Mouse (Mus musculus) telencephalon, adult 2 months (tissue): ENCODE data around the gene Csrnp2.
A peak's percentile ranks its signal among the peaks of the same experiment; 100 is the strongest.

ENCODE experiments used
- DNase-seq: peaks from one replicate; pipeline ENCODE4 v3.0.0-alpha.2; 2011; ENCODE audit warnings: low read depth, low spot score

The Csrnp2 gene

DNA sequence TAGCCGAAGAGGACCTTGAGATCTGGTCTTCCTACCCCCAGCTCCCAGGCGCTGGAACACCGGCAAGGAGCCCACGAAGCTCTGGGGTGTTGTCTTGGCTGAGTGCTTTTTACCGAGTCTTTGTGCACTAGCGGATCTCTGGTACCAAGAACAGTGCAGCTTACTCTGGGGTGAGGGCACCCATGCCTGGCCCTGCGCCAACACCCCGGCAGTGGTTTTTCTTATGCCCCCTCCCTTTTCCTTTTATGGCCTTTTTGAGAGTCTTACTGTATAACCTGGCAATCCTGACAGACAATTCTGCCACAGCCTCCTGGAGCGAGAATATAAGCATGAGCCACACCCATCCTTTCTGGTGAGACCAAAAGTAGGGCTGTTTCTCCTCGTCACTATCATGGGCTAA, 16.9 kb downstream of the Csrnp2 start:
- no peak for DNase-seq

- no peak for DNase-seq
These were observed 21.3 kb downstream of the Csrnp2 start for GRCm38 (mm10) chr15:100473926-100474503.

DNA sequence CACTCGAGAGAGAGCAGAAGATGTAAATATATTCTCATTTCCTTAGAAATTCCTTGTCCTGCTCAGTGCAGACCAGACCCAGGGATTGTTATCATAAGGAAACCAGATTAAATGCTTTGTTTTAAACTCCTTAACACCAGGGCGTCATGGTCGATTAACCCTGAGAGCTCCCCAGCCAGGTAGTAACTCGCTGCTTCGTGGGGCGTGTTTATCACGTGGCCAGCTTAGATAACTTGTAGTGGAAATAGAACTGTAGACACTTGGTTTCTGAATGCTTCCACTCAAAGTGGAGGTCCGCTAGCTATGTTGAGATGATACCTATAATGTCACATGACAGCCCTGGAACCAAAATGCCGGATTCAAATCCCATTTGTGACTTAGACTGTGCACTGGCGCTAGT, 25.3 kb downstream of the Csrnp2 start:
- DNase-seq: no peak

GRCm38 (mm10) chr15:100469189-100469545, 26.1 kb downstream of the Csrnp2 start:
- no peak for DNase-seq

DNA sequence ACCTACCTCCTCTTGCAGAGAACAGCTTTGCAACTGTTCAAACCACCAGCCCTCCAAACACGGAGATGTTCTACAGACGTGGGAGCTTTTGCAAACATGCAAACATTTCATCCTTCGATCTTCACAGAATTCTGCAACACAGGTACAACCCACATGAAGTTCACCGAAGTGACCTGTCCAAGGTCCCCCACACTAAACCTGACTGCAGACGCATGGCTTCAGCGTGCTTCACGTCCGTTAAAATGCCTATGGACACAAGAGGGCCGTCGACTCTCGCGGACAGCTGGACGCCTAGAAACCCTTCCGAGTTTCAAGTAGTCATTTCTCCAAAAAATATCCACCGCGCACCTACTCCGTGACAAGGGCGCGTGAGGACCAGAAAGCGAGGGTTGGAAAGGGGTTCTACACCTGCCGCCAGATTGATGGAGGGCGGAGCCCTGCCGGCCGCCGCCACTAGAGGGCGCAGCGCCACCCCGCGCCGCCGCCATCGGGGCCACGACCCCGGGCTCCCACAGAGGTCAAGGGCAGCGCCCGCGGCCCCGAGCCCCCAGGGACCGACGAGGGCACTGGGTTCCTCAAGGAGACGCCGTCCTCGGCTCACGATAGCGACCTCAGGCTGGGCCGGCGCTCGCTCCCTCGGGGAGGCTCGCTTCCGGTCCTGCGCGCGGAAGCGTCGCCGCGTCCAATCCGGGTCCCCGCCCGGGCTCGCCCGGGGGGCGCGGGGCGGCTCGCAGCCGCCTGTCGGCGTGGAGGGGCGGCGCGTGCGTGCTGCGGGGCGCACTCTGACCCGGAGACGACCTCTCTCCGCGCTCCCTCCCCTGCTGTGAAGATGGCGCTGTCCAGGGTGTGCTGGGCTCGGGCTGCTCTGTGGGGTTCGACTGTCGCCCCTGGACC, 26.7 kb downstream of the Csrnp2 start, which contains the start of gene Letmd1:
Gene Letmd1, plus strand, starts transcription at position 729 of the 894 bp plus-strand sequence.
- peak; percentile 78 for DNase-seq

- no peak for DNase-seq
These were observed 27.6 kb downstream of the Csrnp2 start for GRCm38 (mm10) chr15:100467738-100468137.

GRCm38 (mm10) chr15:100465432-100465831, 29.9 kb downstream of the Csrnp2 start:
- DNase-seq: no peak

DNA sequence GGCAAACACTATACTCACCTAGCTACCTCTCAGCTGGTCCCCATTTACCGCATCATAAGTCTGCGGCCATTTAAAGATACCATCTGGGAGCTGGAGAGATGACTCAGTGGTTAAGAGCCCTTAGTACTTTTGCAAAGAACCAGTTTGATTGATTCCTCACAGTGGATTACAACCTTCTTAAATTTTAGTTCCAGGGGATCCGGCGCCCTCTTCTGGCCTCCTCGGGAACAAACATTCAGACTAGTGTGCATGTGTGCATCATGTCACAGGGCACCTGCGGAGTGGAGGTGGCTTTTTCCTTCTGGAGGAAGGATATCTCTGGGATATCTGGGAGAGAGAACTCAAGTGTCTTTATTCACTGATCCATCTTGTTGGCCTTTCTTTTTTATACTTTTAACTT, 31.6 kb downstream of the Csrnp2 start:
- DNase-seq: no peak

DNA sequence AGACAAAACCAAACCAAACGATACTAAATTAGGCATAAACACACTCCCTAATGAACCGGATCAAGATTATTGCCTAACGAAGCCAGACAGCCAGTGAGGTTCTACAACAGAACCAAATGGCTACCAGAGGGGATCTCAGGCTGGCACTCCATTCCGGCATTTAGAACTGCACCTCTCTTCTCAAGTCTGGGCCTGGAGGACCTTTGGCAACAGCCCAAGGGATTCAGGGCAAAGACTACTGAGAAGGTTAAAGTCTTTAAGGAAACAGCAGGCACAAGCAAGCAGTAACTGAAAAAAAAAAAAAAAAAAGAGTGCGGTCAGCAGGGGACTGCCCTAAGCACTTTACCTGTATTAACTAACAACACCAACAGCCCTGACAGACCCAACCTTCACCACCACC, 33.2 kb downstream of the Csrnp2 start:
- DNase-seq: no peak

- DNase-seq: no peak
These were observed 33.6 kb downstream of the Csrnp2 start for GRCm38 (mm10) chr15:100461646-100462045.

- DNase-seq: no peak
These were observed 34.3 kb downstream of the Csrnp2 start for GRCm38 (mm10) chr15:100460942-100461341.

- no peak for DNase-seq
These were observed 37.2 kb downstream of the Csrnp2 start for GRCm38 (mm10) chr15:100458055-100458454.

DNA sequence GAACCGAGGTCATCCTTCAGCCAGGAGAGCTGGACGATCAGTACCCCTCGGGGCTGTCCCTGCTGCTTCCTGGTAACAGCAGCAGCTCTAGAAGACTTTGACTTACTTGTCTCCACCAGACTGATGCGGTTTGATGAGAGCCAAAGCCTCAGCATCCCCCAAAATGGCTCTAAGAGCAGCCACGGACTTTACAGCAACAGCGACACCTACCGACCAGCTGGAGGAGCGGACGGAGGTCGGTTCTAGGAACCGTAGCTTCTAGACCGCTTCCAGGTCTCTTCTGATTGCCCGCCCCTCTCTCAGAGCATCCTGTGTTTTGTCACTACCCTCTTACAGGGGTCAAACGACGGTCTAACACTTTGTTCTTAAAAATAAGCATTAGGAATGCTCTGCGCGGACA, 37.9 kb downstream of the Csrnp2 start:
- no peak for DNase-seq

DNA sequence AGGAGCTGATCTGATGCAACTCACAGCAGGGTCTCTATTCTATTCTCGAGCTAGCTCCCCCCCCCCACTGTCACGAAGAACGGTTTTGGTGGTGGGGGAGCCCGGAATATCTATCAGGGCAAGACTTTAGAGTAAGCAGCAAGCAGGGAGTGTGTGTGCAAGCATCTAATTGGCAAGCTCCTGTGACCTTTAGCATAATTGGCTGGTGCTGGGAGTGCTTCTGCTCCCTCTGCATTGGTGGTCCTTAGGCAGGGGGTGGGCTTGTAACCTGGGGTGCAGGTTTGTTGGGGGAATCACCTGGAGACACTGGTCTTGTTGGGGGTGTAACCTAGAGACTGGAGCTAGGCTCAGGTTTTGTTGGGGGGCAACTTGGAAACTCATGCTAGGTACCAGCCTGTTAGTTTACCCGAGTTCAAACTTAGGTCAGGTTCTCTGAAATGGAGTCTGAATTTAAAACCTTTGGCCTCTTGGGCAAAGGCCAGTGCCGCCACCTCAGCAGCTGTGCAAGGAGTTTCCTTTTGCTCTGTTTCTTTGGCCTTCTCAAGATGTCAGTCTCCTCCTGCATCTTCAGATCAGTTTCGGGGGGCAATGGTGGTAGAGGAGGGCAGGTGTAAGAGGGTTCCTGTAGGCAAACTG, 38.8 kb downstream of the Csrnp2 start:
- no peak for DNase-seq

GRCm38 (mm10) chr15:100452486-100452885, 42.8 kb downstream of the Csrnp2 start:
- no peak for DNase-seq

GRCm38 (mm10) chr15:100451245-100451644, 44.0 kb downstream of the Csrnp2 start:
- DNase-seq: no peak

DNA sequence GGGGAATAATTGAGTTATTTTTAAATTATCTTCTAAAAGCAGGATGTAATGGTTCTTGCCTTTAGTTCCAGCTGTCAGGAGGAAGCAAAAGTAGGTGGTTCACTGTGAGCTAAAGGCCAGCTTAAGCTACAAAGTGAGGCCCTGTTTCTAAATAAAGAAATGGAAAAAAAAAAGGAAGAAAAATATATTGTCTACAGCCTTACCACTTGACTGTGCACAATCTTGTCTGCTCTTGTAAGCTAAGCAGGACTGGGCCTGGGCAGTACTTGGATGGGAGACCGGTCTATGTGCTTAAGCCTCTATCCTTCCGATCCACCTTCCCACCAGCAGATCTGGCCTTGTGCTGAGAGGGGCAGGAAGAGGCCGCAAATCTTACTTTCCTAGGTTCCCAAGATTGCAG, 45.8 kb downstream of the Csrnp2 start:
- DNase-seq: no peak

GRCm38 (mm10) chr15:100448572-100448971, 46.7 kb downstream of the Csrnp2 start:
- DNase-seq: no peak

DNA sequence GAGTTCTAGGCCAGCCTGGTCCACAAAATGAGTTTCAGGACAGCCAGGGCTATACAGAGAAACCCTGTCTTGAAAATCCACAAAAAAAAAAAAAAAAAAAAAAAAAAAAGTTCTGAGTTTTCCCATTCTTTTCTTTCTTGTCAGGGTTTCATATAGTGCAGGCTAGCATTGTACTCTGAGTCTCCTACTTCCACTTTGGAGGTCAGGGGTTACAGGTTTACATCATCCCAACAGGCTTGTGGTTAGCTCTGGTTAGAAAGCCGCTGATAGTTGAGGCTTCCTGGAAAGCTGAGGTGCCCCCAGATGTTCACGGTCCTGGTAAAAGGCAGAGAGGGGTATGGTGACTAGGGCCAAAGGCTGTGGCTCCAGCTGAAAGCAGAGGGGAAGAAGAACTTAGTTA, 48.4 kb downstream of the Csrnp2 start:
- no peak for DNase-seq

DNA sequence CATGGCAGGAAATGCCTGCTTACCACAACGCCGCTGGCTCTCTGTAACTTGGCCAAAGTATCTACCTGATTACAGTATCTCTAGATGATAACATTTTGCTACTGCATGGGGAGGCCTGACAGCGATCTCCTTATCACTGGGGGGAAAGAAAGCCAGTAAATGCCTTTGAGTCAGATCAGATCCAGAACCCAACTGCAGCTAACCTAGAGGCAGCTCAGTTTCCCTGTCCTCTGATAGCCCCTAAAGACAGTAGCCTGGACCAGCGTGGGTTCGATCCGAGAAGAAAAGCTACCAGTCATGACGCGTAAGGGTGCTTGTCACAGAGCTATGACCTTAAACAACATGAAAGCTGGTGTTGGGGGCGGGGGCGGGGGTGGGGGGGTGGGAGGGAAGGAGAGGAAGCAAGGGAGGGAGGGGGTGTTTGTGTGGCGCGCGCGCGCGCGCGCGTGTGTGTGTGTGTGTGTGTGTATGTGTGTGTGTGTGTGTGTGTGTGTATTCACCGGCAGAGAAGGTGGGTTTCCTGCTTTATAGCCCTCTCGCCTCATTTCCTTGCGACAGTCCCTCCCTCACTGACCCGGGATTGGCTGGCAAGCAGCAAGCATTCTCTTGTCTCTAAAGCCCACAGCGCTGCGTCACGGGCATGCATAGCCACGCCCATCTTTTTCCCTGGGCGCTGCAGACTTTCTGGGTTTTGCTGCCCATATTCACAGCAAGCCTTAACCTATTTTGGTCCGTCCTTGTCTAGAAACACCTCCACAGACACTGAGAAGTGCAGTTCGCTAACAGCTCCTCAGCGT, 52.0 kb downstream of the Csrnp2 start:
- peak; percentile 96 for DNase-seq

- DNase-seq: no peak
These were observed 58.8 kb downstream of the Csrnp2 start for GRCm38 (mm10) chr15:100436518-100436917.

GRCm38 (mm10) chr15:100436112-100436511, 59.2 kb downstream of the Csrnp2 start:
- no peak for DNase-seq
